Mouse (Mus musculus) inflammation-experienced regulatory T-cells, adult 6 months (primary cell): Measurements from ENCODE around the gene Bcl2l13. TPM values are rescaled to one million over a fixed set of nuclear protein-coding genes. Genes with fewer than 3 reads are reported as not detected.
"Not testable (repeated sequence)": the region's sequence is repeated elsewhere in the genome, so short reads cannot be mapped to it uniquely, and the experiment has no call there.

Experiments
- ATAC-seq: one replicate; pipeline ENCODE4 v1.8.0; 2017
- polyA plus RNA-seq, 3 experiments: library from polyadenylated mRNA; unstranded; fragments of 100-300 nt; shearing (Covaris generic); gene quantifications; one replicate each; pipeline ENCODE4 v1.2.1; 2017

Bcl2l13 gene
- 10 to 100 TPM in 1 of 3 experiments, 1 to 10 TPM in 2; 7.0 to 12.5 (median 8.6) TPM for polyA plus RNA-seq

GRCm38 (mm10) chr6:120835474-120836374 lies at the start of gene Bcl2l13:
Gene Bcl2l13 (plus strand): TSS chr6:120836212.
- peak; percentile 90 for ATAC-seq

GRCm38 (mm10) chr6:120788068-120788607 lies 47.9 kb upstream of the Bcl2l13 start:
- ATAC-seq = no peak

GRCm38 (mm10) chr6:120788904-120789303 lies 47.1 kb upstream of the Bcl2l13 start:
- ATAC-seq = peak; percentile 63

GRCm38 (mm10) chr6:120790153-120790552 lies 45.9 kb upstream of the Bcl2l13 start:
- no peak for ATAC-seq

- no peak for ATAC-seq
Observed at GRCm38 (mm10) chr6:120790717-120791116, 45.3 kb upstream of the Bcl2l13 start.

GRCm38 (mm10) chr6:120792947-120793346 lies 43.1 kb upstream of the Bcl2l13 start:
- ATAC-seq = no peak

- ATAC-seq = no peak
Observed at GRCm38 (mm10) chr6:120795422-120796086, 40.5 kb upstream of the Bcl2l13 start.

GRCm38 (mm10) chr6:120796111-120796510 lies 39.9 kb upstream of the Bcl2l13 start:
- no peak for ATAC-seq

GRCm38 (mm10) chr6:120798019-120798418 lies 38.0 kb upstream of the Bcl2l13 start:
- no peak for ATAC-seq

GRCm38 (mm10) chr6:120798905-120799304 lies 37.1 kb upstream of the Bcl2l13 start:
- no peak for ATAC-seq

- ATAC-seq = no peak
Observed at GRCm38 (mm10) chr6:120799581-120800041, 36.4 kb upstream of the Bcl2l13 start.

GRCm38 (mm10) chr6:120806999-120807737 lies 28.8 kb upstream of the Bcl2l13 start:
- ATAC-seq = no peak

GRCm38 (mm10) chr6:120807738-120808081 lies 28.3 kb upstream of the Bcl2l13 start:
- no peak for ATAC-seq

GRCm38 (mm10) chr6:120811999-120812398 lies 24.0 kb upstream of the Bcl2l13 start:
- not testable (repeated sequence) for ATAC-seq

- ATAC-seq = no peak
Observed at GRCm38 (mm10) chr6:120819294-120819693, 16.7 kb upstream of the Bcl2l13 start.

- ATAC-seq = no peak
Observed at GRCm38 (mm10) chr6:120820144-120820543, 15.9 kb upstream of the Bcl2l13 start.

GRCm38 (mm10) chr6:120820941-120821340 lies 15.1 kb upstream of the Bcl2l13 start:
- ATAC-seq = no peak

- ATAC-seq = no peak
Observed at GRCm38 (mm10) chr6:120821715-120822114, 14.3 kb upstream of the Bcl2l13 start.

- peak; percentile 97 for ATAC-seq
Observed at GRCm38 (mm10) chr6:120822307-120822928, 13.6 kb upstream of the Bcl2l13 start, which contains the start of gene Atp6v1e1. Gene Atp6v1e1 (minus strand): TSS chr6:120822793.

- ATAC-seq = no peak
Observed at GRCm38 (mm10) chr6:120822937-120823614, 12.9 kb upstream of the Bcl2l13 start.

- no peak for ATAC-seq
Observed at GRCm38 (mm10) chr6:120830056-120830455, 6.0 kb upstream of the Bcl2l13 start.
